Mouse (Mus musculus): Measurements from ENCODE around the gene Dlg2.

- TF ChIP-seq CTCF (IDR thresholded peaks at IDR 0.05; ENCODE audit: borderline replicate concordance, control insufficient read depth, extremely low read depth, insufficient read depth, low read length, poor library complexity), result no peak
- TF ChIP-seq POLR2A (IDR thresholded peaks at IDR 0.05; ENCODE audit: control insufficient read depth, extremely low read depth, insufficient read depth, low read length, poor library complexity), result no peak
These were observed 16.1 kb upstream of the Dlg2 start for GRCm38 (mm10) chr7:90460330-90460729.
